Mouse (Mus musculus) central nervous system, embryonic 18 days (tissue): Measurements from ENCODE around the gene Ssc5d. TPM values are rescaled to one million over a fixed set of nuclear protein-coding genes. Genes with fewer than 3 reads are reported as not detected.

Experiments used
- polyA plus RNA-seq: library from polyadenylated mRNA; depleted of rRNA; stranded (reverse); fragments of >200 nt; gene quantifications from 2 replicates; pipeline ENCODE4 v1.2.3, GENCODE M21; 2012; rRNA removed

Ssc5d gene
- 2.5 and 3.2 TPM in 2 replicates for polyA plus RNA-seq

GRCm38 (mm10) chr7:4925441-4926381, at the start of gene Ssc5d:
Gene Ssc5d, plus strand, starts transcription at chr7:4925785.

GRCm38 (mm10) chr7:4876753-4877221, 48.8 kb upstream of the Ssc5d start, which contains the start of gene Isoc2a:
Gene Isoc2a, plus strand, starts transcription at chr7:4877153.

GRCm38 (mm10) chr7:4906466-4906950, 19.1 kb upstream of the Ssc5d start, which contains the start of gene Gm36210:
Gene Gm36210, minus strand, starts transcription at chr7:4906516.

GRCm38 (mm10) chr7:4915007-4915665, 10.4 kb upstream of the Ssc5d start, which contains the start of gene Zfp628:
Gene Zfp628, plus strand, starts transcription at chr7:4915217.

GRCm38 (mm10) chr7:4921824-4922482, 3.6 kb upstream of the Ssc5d start, which contains the start of gene Nat14:
Gene Nat14, plus strand, starts transcription at chr7:4922028.

GRCm38 (mm10) chr7:4964272-4964671, 38.7 kb downstream of the Ssc5d start, which contains the start of gene Sbk2:
Gene Sbk2, minus strand, starts transcription at chr7:4964406.

GRCm38 (mm10) chr7:4971068-4971467, 45.5 kb downstream of the Ssc5d start, which contains the start of gene Sbk3:
Gene Sbk3, minus strand, starts transcription at chr7:4971168.

Other genes with a start within 250 kb of the Ssc5d start
- 102 and 104 TPM in 2 replicates for gene Hspbp1, start 240.7 kb upstream of the Ssc5d start, polyA plus RNA-seq
- gene Brsk1, start 235.2 kb upstream of the Ssc5d start, polyA plus RNA-seq, result 143 and 158 TPM in 2 replicates
- gene Tmem150b, start 200.5 kb upstream of the Ssc5d start, polyA plus RNA-seq, result 0.11 and 0.14 TPM in 2 replicates
- 112 and 122 TPM in 2 replicates for gene Kmt5c, start 185.7 kb upstream of the Ssc5d start, polyA plus RNA-seq
- gene Cox6b2, start 172.7 kb upstream of the Ssc5d start, polyA plus RNA-seq, result 29.6 and 43.1 TPM in 2 replicates
- 0.03 TPM in 1 of 2 replicates, not detected in the other for gene Fam71e2, start 154.5 kb upstream of the Ssc5d start, polyA plus RNA-seq
- gene Il11, start 142.9 kb upstream of the Ssc5d start, polyA plus RNA-seq, result 0.49 and 0.62 TPM in 2 replicates
- gene Tmem190, start 142.8 kb upstream of the Ssc5d start, polyA plus RNA-seq, result not detected in 2 replicates
- 6.4 and 7.8 TPM in 2 replicates for gene Tmem238, start 136.1 kb upstream of the Ssc5d start, polyA plus RNA-seq
- 289 and 373 TPM in 2 replicates for gene Rpl28, start 132.9 kb upstream of the Ssc5d start, polyA plus RNA-seq
- 351 and 378 TPM in 2 replicates for gene Ube2s, start 113.2 kb upstream of the Ssc5d start, polyA plus RNA-seq
- 155 and 178 TPM in 2 replicates for gene Shisa7, start 81.1 kb upstream of the Ssc5d start, polyA plus RNA-seq
- 2.4 and 3.1 TPM in 2 replicates for gene Isoc2b, start 55.5 kb upstream of the Ssc5d start, polyA plus RNA-seq
- gene Isoc2a, start 48.6 kb upstream of the Ssc5d start, polyA plus RNA-seq, result 6.4 and 7.5 TPM in 2 replicates
- gene Gm36210, start 19.3 kb upstream of the Ssc5d start, polyA plus RNA-seq, result 0.89 and 1.0 TPM in 2 replicates
- gene Zfp628, start 10.6 kb upstream of the Ssc5d start, polyA plus RNA-seq, result 8.0 and 9.8 TPM in 2 replicates
- gene Nat14, start 3.8 kb upstream of the Ssc5d start, polyA plus RNA-seq, result 34.3 and 37.0 TPM in 2 replicates
- 0.12 and 0.23 TPM in 2 replicates for gene Sbk2, start 38.6 kb downstream of the Ssc5d start, polyA plus RNA-seq
- 1.9 and 2.0 TPM in 2 replicates for gene Sbk3, start 45.4 kb downstream of the Ssc5d start, polyA plus RNA-seq
- gene Zfp579, start 70.4 kb downstream of the Ssc5d start, polyA plus RNA-seq, result 83.5 and 95.4 TPM in 2 replicates
- gene Zfp524, start 88.6 kb downstream of the Ssc5d start, polyA plus RNA-seq, result 9.7 and 10.5 TPM in 2 replicates
- 30.6 and 33.0 TPM in 2 replicates for gene Fiz1, start 88.9 kb downstream of the Ssc5d start, polyA plus RNA-seq
- not detected in 2 replicates for gene Gm44973, start 89.7 kb downstream of the Ssc5d start, polyA plus RNA-seq
- gene Zfp865, start 94.6 kb downstream of the Ssc5d start, polyA plus RNA-seq, result 28.3 and 32.9 TPM in 2 replicates
- gene Ccdc106, start 94.8 kb downstream of the Ssc5d start, polyA plus RNA-seq, result 70.7 and 72.2 TPM in 2 replicates
- gene 4632433K11Rik, start 108.3 kb downstream of the Ssc5d start, polyA plus RNA-seq, result not detected in 2 replicates
- gene Zfp784, start 112.7 kb downstream of the Ssc5d start, polyA plus RNA-seq, result 5.8 and 7.8 TPM in 2 replicates
- gene Zfp580, start 125.8 kb downstream of the Ssc5d start, polyA plus RNA-seq, result 46.8 and 62.8 TPM in 2 replicates
- 319 and 341 TPM in 2 replicates for gene U2af2, start 136.4 kb downstream of the Ssc5d start, polyA plus RNA-seq
- 180 and 196 TPM in 2 replicates for gene Epn1, start 154.4 kb downstream of the Ssc5d start, polyA plus RNA-seq
- not detected in 2 replicates for gene Rfpl4, start 191.2 kb downstream of the Ssc5d start, polyA plus RNA-seq
- 0.36 and 0.44 TPM in 2 replicates for gene Rasl2-9, start 200.2 kb downstream of the Ssc5d start, polyA plus RNA-seq
- gene Vmn1r55, start 223.9 kb downstream of the Ssc5d start, polyA plus RNA-seq, result not detected in 2 replicates